Mouse (Mus musculus) thymus, adult 2 months (tissue): ENCODE measurements at regions not wholly inside any gene's neighbourhood (a gene's known extent, or its start where the extent isn't known, plus 50 kb on each side); places are given as distances from the start of the nearest gene placed in this dataset.

ENCODE experiments used
- CTCF ChIP-seq: fragments of 200-500 bp; IDR thresholded peaks from 2 replicates; pipeline ENCODE4 v1.5.1; 2012; ENCODE audit warnings: mild to moderate bottlenecking, control low read depth, low read length, moderate library complexity, borderline replicate concordance; ENCODE audit not compliant: control insufficient read depth, poor library complexity, insufficient read depth; ENCODE audit errors: extremely low read depth
- POLR2A ChIP-seq: fragments of 200-500 bp; IDR thresholded peaks from 2 replicates; pipeline ENCODE4 v1.6.1; 2012; ENCODE audit warnings: mild to moderate bottlenecking, low read length, control low read depth, moderate library complexity; ENCODE audit not compliant: control insufficient read depth, poor library complexity, insufficient read depth; ENCODE audit errors: extremely low read depth

GRCm38 (mm10) chr19:35278395-35278794 lies 356.2 kb downstream of the Kif20b start:
- TF ChIP-seq POLR2A (no peak), CTCF (no peak)
